Mouse (Mus musculus) bone marrow macrophage, adult 2 months (primary cell): ENCODE results near the gene Arid4a. TPM values are rescaled to one million over a fixed set of nuclear protein-coding genes. Genes with fewer than 3 reads are reported as not detected.

ENCODE experiments used
- H3K27ac ChIP-seq: 2 replicates; pipeline ENCODE4 v1.5.1; 2012; ENCODE audit warnings: low read depth, low read length; ENCODE audit not compliant: insufficient read depth
- H3K4me1 ChIP-seq: 2 replicates; pipeline ENCODE4 v1.6.1; 2012; ENCODE audit warnings: low read length; ENCODE audit not compliant: control insufficient read depth, insufficient read depth
- H3K4me3 ChIP-seq: 2 replicates; pipeline ENCODE4 v1.5.1; 2012; ENCODE audit warnings: mild to moderate bottlenecking, low read length, moderate library complexity; ENCODE audit not compliant: insufficient read depth
- CTCF ChIP-seq: IDR thresholded peaks from 2 replicates; pipeline ENCODE4 v1.5.1; 2012; ENCODE audit warnings: low read depth, mild to moderate bottlenecking, low read length, moderate library complexity
- POLR2A ChIP-seq: IDR thresholded peaks from 2 replicates; pipeline ENCODE4 v1.6.1; 2012; ENCODE audit warnings: mild to moderate bottlenecking, low read depth, low read length, borderline replicate concordance
- polyA plus RNA-seq: library from polyadenylated mRNA; stranded (reverse); fragments of >200 nt; gene quantifications from 2 replicates; pipeline ENCODE4 v1.2.4, GENCODE M21; 2012; ENCODE audit not compliant: missing spikeins, insufficient read depth, insufficient read length

Arid4a gene
- polyA plus RNA-seq, 1 experiment, result 68.0 TPM

- Histone ChIP-seq H3K27ac (no peak within 1 kb of the TSS), H3K4me1 (peaks cover 9% of the 10 kb centered on the region), H3K4me3 (no peak within 1 kb of the TSS)
- no peak for TF ChIP-seq POLR2A
- TF ChIP-seq CTCF, result no peak
Measured at GRCm38 (mm10) chr12:71111331-71111730, 95.5 kb downstream of the Arid4a start, which contains the start of gene Tomm20l. Gene Tomm20l (plus strand): TSS chr12:71111428.

GRCm38 (mm10) chr12:71113074-71113473, 97.3 kb downstream of the Arid4a start:
- Histone ChIP-seq H3K4me3 (no peak overlapping the region), H3K27ac (no peak overlapping the region), H3K4me1 (peaks cover 14% of the 10 kb centered on the region)
- TF ChIP-seq CTCF, result no peak
- TF ChIP-seq POLR2A, result no peak

GRCm38 (mm10) chr12:71113675-71114288, 98.0 kb downstream of the Arid4a start:
- Histone ChIP-seq H3K27ac (no peak overlapping the region), H3K4me3 (peak overlapping the region; percentile 29), H3K4me1 (peaks cover 14% of the 10 kb centered on the region)
- TF ChIP-seq CTCF (no peak), POLR2A (no peak)

- Histone ChIP-seq H3K4me1 (peaks cover 14% of the 10 kb centered on the region), H3K27ac (no peak overlapping the region), H3K4me3 (no peak overlapping the region)
- TF ChIP-seq CTCF, result no peak
- no peak for TF ChIP-seq POLR2A
Measured at GRCm38 (mm10) chr12:71116411-71116810, 100.6 kb downstream of the Arid4a start.

GRCm38 (mm10) chr12:71122731-71123130, 106.9 kb downstream of the Arid4a start:
- TF ChIP-seq CTCF, result no peak
- no peak for TF ChIP-seq POLR2A
- H3K27ac ChIP-seq, result no peak overlapping the region
- H3K4me3 ChIP-seq, result no peak overlapping the region
- no peaks in the 10 kb centered on the region for H3K4me1 ChIP-seq

GRCm38 (mm10) chr12:71123286-71123685, 107.5 kb downstream of the Arid4a start:
- Histone ChIP-seq H3K27ac (no peak overlapping the region), H3K4me1 (no peaks in the 10 kb centered on the region), H3K4me3 (no peak overlapping the region)
- no peak for TF ChIP-seq POLR2A
- TF ChIP-seq CTCF, result no peak

- Histone ChIP-seq H3K27ac (no peak overlapping the region), H3K4me3 (peak overlapping the region; percentile 41), H3K4me1 (peaks cover 8% of the 10 kb centered on the region)
- TF ChIP-seq CTCF, result no peak
- no peak for TF ChIP-seq POLR2A
Measured at GRCm38 (mm10) chr12:71135581-71135980, 119.8 kb downstream of the Arid4a start.

GRCm38 (mm10) chr12:71136130-71136973, 120.6 kb downstream of the Arid4a start, which contains the start of the genes Timm9 and 2700049A03Rik:
Gene Timm9 (minus strand): TSS chr12:71136684.
Gene 2700049A03Rik (plus strand): TSS chr12:71136848.
- Histone ChIP-seq H3K27ac (peak within 1 kb of the TSS; percentile 70), H3K4me3 (peak within 1 kb of the TSS; percentile 100), H3K4me1 (peaks cover 8% of the 10 kb centered on the region)
- no peak for TF ChIP-seq CTCF
- no peak for TF ChIP-seq POLR2A

GRCm38 (mm10) chr12:71136974-71137491, 121.2 kb downstream of the Arid4a start:
- peak overlapping the region; percentile 70 for H3K27ac ChIP-seq
- TF ChIP-seq CTCF (no peak), POLR2A (no peak)
- H3K4me3 ChIP-seq, result peak overlapping the region; percentile 100
- H3K4me1 ChIP-seq, result peaks cover 8% of the 10 kb centered on the region
